Mouse (Mus musculus) mouse trophoblast stem cell (cell line): ENCODE results near the gene Eif3l.

ENCODE experiments used
- in situ Hi-C, 2 experiments: fragments of 300-500 bp; cut with MseI, MboI; formaldehyde crosslinking; loops; 2 replicates in 1 of 2; 3 replicates in 1 of 2; pipeline ENCODE4 v1.15.1; 2025

Eif3l gene

GRCm38 (mm10) chr15:79092284-79092683, 17.3 kb downstream of the Eif3l start:
- in situ Hi-C loops, result no loop called here

GRCm38 (mm10) chr15:79093083-79093839, 18.3 kb downstream of the Eif3l start:
- in situ Hi-C loops, result no loop called here

GRCm38 (mm10) chr15:79095483-79095882, 20.5 kb downstream of the Eif3l start:
- in situ Hi-C loops, result no loop called here

DNA sequence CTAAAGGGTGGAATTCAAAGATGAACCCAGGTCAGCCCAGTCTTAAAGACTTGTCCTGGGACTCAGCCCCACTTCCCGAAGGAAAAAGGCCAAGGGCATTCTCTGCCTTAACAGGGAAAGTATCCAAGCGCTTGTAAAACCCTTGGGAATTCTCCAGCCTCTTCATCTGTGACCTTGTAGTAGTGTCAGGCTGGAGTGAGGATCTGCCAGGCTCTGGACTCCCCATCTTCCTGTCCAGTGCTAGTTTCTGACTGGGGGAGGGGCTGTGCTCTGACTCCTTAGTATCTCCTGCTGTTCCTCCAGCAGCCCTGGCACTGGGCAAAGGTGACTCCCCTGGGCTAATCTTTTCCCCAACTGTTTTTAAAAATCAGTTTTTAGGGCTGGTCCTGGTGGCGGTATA, 21.6 kb downstream of the Eif3l start:
- in situ Hi-C loops, result no loop called here

- in situ Hi-C loops, result no loop called here
These were observed 22.2 kb downstream of the Eif3l start for GRCm38 (mm10) chr15:79097135-79097534.

GRCm38 (mm10) chr15:79097611-79098025, 22.6 kb downstream of the Eif3l start:
- in situ Hi-C loops, result no loop called here

DNA sequence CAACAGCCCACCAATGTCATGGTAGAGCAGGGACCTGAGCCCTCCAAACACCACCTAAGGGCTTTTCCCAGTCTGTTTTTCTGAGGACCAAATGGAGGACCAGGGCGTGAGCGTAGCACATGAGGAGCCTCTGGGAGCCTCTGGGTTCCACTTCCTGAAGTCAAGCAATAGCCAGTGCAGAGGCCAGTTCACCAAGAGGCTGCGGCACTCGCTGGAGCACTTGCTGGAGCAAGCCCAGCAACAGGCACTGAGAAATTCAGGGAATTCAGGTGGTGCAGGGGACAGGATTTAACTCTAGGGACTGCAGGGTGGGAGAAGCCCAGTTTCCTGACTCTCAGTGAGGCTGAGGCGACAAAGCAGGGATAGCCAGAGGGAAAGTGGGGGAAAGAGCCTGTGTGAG, 23.2 kb downstream of the Eif3l start:
- in situ Hi-C loops, result no loop called here

DNA sequence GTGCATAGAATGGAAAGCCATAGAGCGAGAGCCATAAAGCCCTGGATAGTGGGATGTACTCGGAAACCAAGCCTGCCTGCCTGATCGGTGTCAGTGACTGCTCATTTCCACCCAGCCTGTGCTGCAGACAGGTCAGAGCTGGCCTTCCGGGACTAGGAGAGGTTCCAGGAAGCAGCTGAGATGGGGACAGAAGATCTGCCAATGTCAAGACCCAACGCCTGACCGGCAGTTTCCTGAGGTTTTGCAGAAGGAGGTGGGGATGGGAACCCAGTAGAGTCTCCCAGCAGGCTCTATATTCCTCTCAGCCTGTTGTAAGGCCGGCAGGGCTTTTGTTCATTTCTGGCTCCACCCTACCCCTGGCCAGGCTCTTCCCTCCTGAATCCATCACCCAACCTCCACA, 23.9 kb downstream of the Eif3l start:
- in situ Hi-C loops, result no loop called here

DNA sequence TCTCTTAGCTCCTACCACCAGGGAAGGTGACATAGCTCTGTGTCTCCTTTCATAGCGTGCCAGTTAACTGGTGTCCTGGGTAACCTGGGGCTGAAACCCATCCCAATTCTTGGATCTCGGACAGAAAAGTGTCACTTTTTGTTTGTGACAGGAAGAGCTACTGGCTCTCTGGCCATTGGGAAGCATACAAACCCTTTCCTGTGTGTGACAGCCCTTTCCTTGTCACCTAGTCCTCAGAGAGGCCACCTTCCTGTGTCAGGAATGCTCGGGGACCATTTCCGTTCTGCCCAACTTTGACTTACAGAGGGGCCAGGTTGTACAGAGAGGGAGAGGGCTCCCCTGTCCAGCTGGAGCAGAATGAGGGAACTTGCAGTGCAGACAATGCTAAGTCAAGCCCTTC, 24.5 kb downstream of the Eif3l start:
- in situ Hi-C loops, result no loop called here

DNA sequence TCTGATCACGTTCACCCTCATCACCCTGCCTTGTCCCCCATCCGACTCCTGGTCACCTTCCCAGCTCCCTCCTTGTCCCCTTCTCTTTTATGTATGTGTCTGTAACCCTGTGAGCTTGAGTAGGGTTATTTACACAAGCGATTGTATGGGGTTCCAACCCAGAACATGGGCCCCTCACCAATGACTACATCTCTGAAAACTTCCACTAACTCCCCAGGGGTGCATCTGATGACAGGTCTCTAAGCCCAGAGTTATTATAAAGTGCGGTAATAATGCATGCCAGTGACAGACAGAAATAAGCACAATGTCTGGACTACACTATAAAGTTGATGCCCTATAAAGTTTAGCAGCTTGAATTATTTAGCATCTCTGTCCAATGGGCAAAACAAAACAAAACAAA, 25.4 kb downstream of the Eif3l start:
- in situ Hi-C loops, result no loop called here

DNA sequence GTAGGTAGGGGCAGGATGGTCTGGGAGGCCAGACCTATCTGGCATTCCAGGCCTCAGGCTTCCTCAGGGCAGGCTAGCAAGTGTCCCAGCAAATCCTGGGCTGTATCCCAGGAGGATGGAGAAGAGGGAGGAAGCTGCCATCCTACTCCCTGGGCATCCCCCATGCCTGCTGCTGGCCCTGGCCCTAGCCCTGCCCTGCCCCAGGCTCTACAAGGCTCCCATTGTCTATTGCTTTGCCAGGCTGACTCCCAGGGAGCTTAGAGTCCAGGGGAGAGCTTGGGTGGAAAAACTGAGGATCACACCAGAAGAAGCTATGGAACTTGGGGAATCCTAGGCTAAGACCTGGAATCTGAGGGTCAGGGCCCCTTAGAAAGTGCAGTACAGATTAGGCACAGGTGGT, 26.6 kb downstream of the Eif3l start:
- in situ Hi-C loops, result no loop called here

DNA sequence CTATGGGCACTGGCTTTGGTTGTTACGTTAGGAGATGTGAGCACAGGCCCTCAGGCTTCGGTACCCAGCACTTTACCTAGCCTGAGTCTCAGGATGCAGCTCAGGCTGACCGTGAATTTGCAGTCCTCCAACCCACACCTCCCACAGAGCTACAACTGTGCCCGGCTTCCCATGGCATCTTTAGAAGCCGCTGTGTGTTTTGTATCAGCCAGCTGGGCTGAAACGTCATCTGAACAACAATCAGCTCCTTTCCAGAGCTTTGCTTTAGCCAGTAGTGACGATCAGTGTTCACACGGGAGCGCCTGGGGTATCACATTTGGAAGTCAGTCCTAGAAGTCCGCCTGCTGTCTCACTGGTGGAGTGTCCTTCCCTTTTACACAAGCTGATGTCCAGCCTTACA, 28.3 kb downstream of the Eif3l start:
- in situ Hi-C loops, result no loop called here

GRCm38 (mm10) chr15:79105804-79106203, 30.8 kb downstream of the Eif3l start:
- in situ Hi-C loops, result no loop called here

GRCm38 (mm10) chr15:79107966-79108365, 33.0 kb downstream of the Eif3l start:
- in situ Hi-C loops, result no loop called here

DNA sequence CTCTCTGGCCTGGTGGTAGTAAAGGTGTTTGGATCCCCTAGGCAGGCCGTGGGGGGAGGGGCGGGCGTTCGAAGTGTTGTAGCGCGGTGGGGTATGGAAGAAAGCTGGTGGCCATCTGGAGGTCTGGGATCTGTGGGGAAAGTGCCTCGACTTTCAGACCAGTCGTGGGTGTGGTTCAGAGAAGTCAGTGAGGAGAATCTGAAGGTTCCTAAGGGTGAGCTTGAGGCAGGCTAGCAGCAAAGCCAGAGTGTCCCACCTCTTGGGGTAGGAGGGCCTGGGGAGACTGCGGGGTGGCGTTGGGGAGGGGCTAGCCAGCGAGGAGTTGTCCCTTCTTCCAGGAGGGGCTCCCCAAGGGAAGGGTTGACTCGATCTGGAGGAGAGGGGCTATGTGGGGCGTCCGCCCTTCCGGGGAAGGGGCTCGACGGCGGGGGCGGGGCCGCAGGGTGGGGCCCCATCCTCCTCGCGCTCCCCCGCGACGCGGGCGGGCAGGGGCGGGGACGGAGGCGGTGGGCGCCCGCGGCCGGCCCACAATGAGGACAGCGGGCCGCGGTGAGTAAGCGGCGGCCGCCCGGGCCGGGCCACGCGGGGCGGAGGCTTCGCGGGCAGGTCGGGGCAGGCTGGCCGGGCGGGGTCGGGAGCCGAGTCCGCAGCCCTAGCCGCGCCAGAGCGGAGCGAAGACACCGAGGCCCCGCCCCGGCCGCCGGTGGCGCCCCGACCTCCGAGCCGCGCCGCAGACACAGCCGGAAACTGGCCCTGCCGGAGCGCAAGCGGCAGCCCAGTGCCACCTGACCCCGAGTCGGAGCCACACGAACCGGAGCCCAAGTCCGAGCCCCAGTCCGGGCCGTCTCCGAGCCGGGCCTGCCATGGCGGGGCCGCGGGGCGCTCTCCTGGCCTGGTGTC, 33.7 kb downstream of the Eif3l start, which contains the start of gene Micall1:
Gene Micall1 (plus strand): TSS at position 478 of the 900 bp plus-strand sequence.
- in situ Hi-C loops, result no loop called here

- in situ Hi-C loops, result no loop called here
These were observed 34.4 kb downstream of the Eif3l start for GRCm38 (mm10) chr15:79109321-79109934.

GRCm38 (mm10) chr15:79110031-79110430, 35.1 kb downstream of the Eif3l start:
- in situ Hi-C loops, result no loop called here

DNA sequence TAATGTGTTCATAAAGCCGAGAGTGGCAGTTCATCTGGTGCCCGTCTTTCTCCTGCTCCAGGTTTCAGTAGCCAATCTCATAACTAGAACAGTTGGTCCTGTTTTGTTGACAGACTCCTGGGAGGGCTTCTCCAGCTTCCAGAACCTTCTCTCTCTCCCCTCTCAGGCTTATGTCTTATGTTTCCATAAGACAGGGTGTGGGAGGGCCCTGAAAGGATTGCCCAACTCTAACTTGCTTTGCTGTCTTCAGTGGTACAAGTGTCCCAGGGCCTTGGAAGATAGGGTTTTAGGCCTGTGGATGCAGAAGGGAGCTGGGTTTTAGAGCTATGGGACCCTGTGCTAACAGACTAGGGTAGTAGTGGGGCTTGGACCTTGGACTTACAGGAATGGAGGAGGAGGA, 35.5 kb downstream of the Eif3l start:
- in situ Hi-C loops, result no loop called here

GRCm38 (mm10) chr15:79111774-79112173, 36.8 kb downstream of the Eif3l start:
- in situ Hi-C loops, result no loop called here

DNA sequence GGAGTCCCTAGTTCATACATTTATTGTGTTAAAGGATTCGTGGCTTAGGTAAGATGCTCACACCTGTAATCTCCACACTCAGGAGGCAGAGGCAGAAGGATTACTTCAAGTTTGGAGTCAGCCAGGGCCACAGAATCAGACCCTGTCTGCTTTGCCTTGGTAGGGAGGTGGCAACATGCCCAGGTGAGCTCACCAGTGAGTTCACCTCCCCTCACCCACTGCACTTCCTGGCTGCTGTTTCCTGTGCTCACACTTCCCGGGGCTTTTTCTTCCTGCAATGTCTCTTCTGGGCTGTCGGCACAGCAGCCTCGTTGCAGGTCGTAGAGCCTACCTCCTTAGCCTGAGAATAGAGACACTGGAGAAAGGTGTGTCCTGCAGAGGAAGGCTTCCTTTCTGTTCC, 40.3 kb downstream of the Eif3l start:
- in situ Hi-C loops, result no loop called here

- in situ Hi-C loops, result no loop called here
These were observed 44.5 kb downstream of the Eif3l start for GRCm38 (mm10) chr15:79119491-79119890.

DNA sequence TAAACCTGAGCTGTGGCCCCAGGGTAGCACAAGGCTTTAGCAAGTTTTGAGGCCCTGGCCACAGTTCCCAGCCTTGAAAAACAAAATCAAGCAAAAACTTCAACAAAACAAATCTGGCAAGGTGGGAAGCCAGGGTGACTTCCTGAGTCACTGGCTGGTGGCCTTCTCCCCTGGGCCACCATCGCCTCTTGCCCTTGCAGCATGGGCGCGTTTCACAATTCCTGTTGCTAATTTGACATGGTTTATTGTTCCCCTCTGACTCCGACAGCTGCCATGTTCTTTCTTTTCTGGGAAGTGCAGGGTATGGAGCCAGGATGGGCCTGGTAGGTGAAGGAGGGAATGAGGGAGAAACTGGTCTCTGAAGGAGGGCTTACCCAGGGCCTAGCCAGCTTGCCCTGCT, 47.1 kb downstream of the Eif3l start:
- in situ Hi-C loops, result no loop called here
